In the genomic region with DNA sequence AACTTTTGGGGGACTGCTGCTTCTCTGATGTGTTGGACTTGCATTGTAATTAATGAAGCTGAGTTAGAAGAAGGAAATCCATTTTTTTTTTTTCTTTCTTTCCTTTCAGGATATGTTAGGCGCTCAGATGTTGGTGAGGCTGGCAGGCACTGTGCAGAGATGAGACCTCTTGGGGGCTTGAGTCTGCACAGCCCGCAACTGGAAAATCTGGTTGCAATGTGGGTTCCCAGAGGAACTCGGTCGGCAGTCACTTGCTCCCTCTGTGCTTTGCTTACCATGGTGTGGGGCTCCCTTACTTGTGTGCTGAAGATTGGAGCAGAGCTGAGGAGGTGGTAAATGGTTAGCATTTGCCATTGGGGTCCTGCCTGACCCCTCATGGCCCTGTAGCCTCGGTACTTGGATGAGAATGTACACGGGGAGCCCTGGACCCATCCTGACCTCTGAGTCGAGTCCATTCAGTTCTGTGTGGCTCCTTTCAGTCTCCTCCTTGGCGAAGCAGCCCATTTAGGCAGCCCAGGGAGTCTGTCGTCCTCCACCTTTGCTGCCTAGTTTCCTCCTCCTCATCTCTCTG, we compare ENCODE assay signal across 8 mouse cellular contexts. TPM values are rescaled to one million over a fixed set of nuclear protein-coding genes. Genes with fewer than 3 reads are reported as not detected.
DNase-seq lines count a peak whose midpoint lies in the region; ATAC-seq and TF ChIP-seq lines count a peak whose summit lies in the region.

No protein-coding gene starts in this region.

- no peak for TF ChIP-seq POLR2A in embryonic fibroblast, embryonic 13.5 days (IDR thresholded peaks at IDR 0.05; ENCODE audit: low read depth, low read length)
- no peak for TF ChIP-seq POLR2A in limb, embryonic 14.5 days (IDR thresholded peaks at IDR 0.05; ENCODE audit: borderline replicate concordance, extremely low read depth, insufficient read depth, insufficient read length)
- no peak for TF ChIP-seq POLR2A in small intestine, adult 2 months (IDR thresholded peaks at IDR 0.05; ENCODE audit: low read depth, low read length)

- peak; percentile 34 for DNase-seq in cerebellum, adult 9-11 months
- no peak for DNase-seq in cerebellum, adult 8-10 months
- peak; percentile 45 for DNase-seq in 3134 (ENCODE audit: extremely low read depth, insufficient read length, low spot score)
- DNase-seq in limb, embryonic 14.5 days (ENCODE audit: low spot score): no peak
- no peak for DNase-seq in gastrocnemius, postnatal 14 days
- DNase-seq in embryo, embryonic 9.5 days (ENCODE audit: extremely low spot score): no peak

- 31% methylated on average over 9 of the region's 9 CpGs for WGBS in limb, embryonic 14.5 days
- WGBS in small intestine, adult 2 months: 16% methylated on average over 9 of the region's 9 CpGs

- H3K36me3 ChIP-seq in limb, embryonic 14.5 days (ENCODE audit: control insufficient read depth, insufficient read depth, low read length): peaks cover 11% of the 10 kb centered on the region; the same call in 1 of the 2 replicates
- H3K36me3 ChIP-seq in small intestine, adult 2 months (ENCODE audit: control insufficient read depth, insufficient read depth, low read length): peaks cover 4% of the 10 kb centered on the region

- peak overlapping the region; percentile 92 for H3K9ac ChIP-seq in limb, embryonic 14.5 days (ENCODE audit: low read depth, low read length, severe bottlenecking)

- peak overlapping the region; percentile 60 for H3K4me3 ChIP-seq in embryonic fibroblast, embryonic 13.5 days (ENCODE audit: insufficient read depth, low read length)
- H3K4me3 ChIP-seq in limb, embryonic 14.5 days (replicated peaks; ENCODE audit: low read length): peak overlapping the region; percentile 69
- H3K4me3 ChIP-seq in small intestine, adult 2 months (ENCODE audit: low read depth, low read length): peak overlapping the region; percentile 93

- H3K27me3 ChIP-seq in limb, embryonic 14.5 days (ENCODE audit: control insufficient read depth, insufficient read depth, low read length): no peaks in the 10 kb centered on the region
- no peaks in the 10 kb centered on the region for H3K27me3 ChIP-seq in small intestine, adult 2 months (ENCODE audit: control insufficient read depth, insufficient read depth, low read length)

- no peaks in the 10 kb centered on the region for H3K9me3 ChIP-seq in limb, embryonic 14.5 days (ENCODE audit: control insufficient read depth, low read length)

- no peak for ATAC-seq in limb, embryonic 14.5 days (ENCODE audit: low FRiP score, low read depth)

- H3K4me1 ChIP-seq in embryonic fibroblast, embryonic 13.5 days (ENCODE audit: control insufficient read depth, insufficient read depth, low read length): 0 out of 2 replicates have a peak, but pooled peaks cover 6% of the 10 kb centered on the region
- peaks cover 28% of the 10 kb centered on the region for H3K4me1 ChIP-seq in limb, embryonic 14.5 days (ENCODE audit: control insufficient read depth, insufficient read depth, low read length)
- peaks cover 43% of the 10 kb centered on the region for H3K4me1 ChIP-seq in small intestine, adult 2 months (ENCODE audit: control insufficient read depth, insufficient read depth, insufficient read length, low read length)

- intact Hi-C loops in gastrocnemius, postnatal 14 days (cut with DNase I; ENCODE audit: low total_unique reads): no loop called here

- peak overlapping the region; percentile 79 for H3K4me2 ChIP-seq in limb, embryonic 14.5 days (replicated peaks; ENCODE audit: low read depth, low read length, severe bottlenecking)

- H3K27ac ChIP-seq in embryonic fibroblast, embryonic 13.5 days (ENCODE audit: insufficient read depth, low read length): 0 out of 2 replicates have a peak overlapping the region, but pooled peaks have one; percentile 2
- peak overlapping the region; percentile 70 for H3K27ac ChIP-seq in limb, embryonic 14.5 days (replicated peaks; ENCODE audit: low read depth, low read length)
- peak overlapping the region; percentile 72 for H3K27ac ChIP-seq in small intestine, adult 2 months (ENCODE audit: insufficient read depth, low read depth, low read length)

- TF ChIP-seq CTCF in embryonic fibroblast, embryonic 13.5 days (IDR thresholded peaks at IDR 0.05; ENCODE audit: borderline replicate concordance, insufficient read depth, low read length): no peak
- TF ChIP-seq CTCF in small intestine, adult 2 months (IDR thresholded peaks at IDR 0.05; ENCODE audit: extremely low read depth, insufficient read length, insufficient replicate concordance, low read depth, low read length): no peak

RNA-seq across cellular contexts. Expression of a gene that starts 0.6 kb away (rescaled TPM):
- polyA plus RNA-seq in embryonic fibroblast, embryonic 13.5 days (2011; ENCODE audit: insufficient read length, low read depth, missing spikeins): 4.8 and 5.2 TPM in 2 replicates
- 7.1 and 9.6 TPM in 2 replicates for polyA plus RNA-seq in limb, embryonic 14.5 days (2012; rRNA removed)
- 6.6 and 7.7 TPM in 2 replicates for polyA plus RNA-seq in limb, embryonic 14.5 days (2014; fragmentation: Nextera tagmentation; extraction: Ambion mirVana)
- polyA plus RNA-seq in small intestine, adult 2 months (2012; rRNA removed): 6.7 and 10.8 TPM in 2 replicates
- 10 to 100 TPM in 1 of 2 experiments, 1 to 10 TPM in 1; 8.7 to 10.6 TPM for total RNA-seq in gastrocnemius, postnatal 14 days (2021)

RNA-seq across cellular contexts. Expression of a gene that starts 14.6 kb away (rescaled TPM):
- polyA plus RNA-seq in embryonic fibroblast, embryonic 13.5 days (2011; ENCODE audit: insufficient read length, low read depth, missing spikeins): 181 and 213 TPM in 2 replicates
- polyA plus RNA-seq in limb, embryonic 14.5 days (2012; rRNA removed): 105 and 138 TPM in 2 replicates
- polyA plus RNA-seq in limb, embryonic 14.5 days (2014; fragmentation: Nextera tagmentation; extraction: Ambion mirVana): 289 and 304 TPM in 2 replicates
- 9.7 and 19.5 TPM in 2 replicates for polyA plus RNA-seq in small intestine, adult 2 months (2012; rRNA removed)
- total RNA-seq in gastrocnemius, postnatal 14 days (2021): 100 to 1,000 TPM; 260 to 261 TPM

RNA-seq across cellular contexts. Expression of a gene that starts 45.8 kb away (rescaled TPM):
- not detected in 2 replicates for polyA plus RNA-seq in embryonic fibroblast, embryonic 13.5 days (2011; ENCODE audit: insufficient read length, low read depth, missing spikeins)
- not detected in 2 replicates for polyA plus RNA-seq in limb, embryonic 14.5 days (2012; rRNA removed)
- not detected in 2 replicates for polyA plus RNA-seq in limb, embryonic 14.5 days (2014; fragmentation: Nextera tagmentation; extraction: Ambion mirVana)
- not detected in 2 replicates for polyA plus RNA-seq in small intestine, adult 2 months (2012; rRNA removed)
- not detected for total RNA-seq in gastrocnemius, postnatal 14 days (2021)

Comparison
In these comparisons a context has a peak if more than half of its experiments do, and no peak if none do; other contexts are left out.
1. DNase-seq: peak in cerebellum, adult 9-11 months (single experiment) and 3134 (single experiment); none in cerebellum, adult 8-10 months (single experiment), limb, embryonic 14.5 days (single experiment), gastrocnemius, postnatal 14 days (single experiment) and embryo, embryonic 9.5 days (single experiment).
2. H3K27ac ChIP-seq: peak in every context shown above with its lines; median percentile 72 in small intestine, adult 2 months; 70 in limb, embryonic 14.5 days; 2 in embryonic fibroblast, embryonic 13.5 days.
3. Peak in every context shown above with its lines, with median percentiles within 50 percentile points of each other: H3K4me3 ChIP-seq.